Mouse (Mus musculus) forebrain, embryonic 14.5 days (tissue): ENCODE results near the gene Lmntd2. TPM values are rescaled to one million over a fixed set of nuclear protein-coding genes. Genes with fewer than 3 reads are reported as not detected.

Source experiments
- ATAC-seq: fragments of 200-750 bp; cut with Nextera tagmentation; 2 replicates; pipeline ENCODE4 v1.8.0; 2017; ENCODE audit warnings: mild to moderate bottlenecking, moderate library complexity
- DNase-seq: peaks from one replicate; pipeline ENCODE4 v3.0.0-alpha.2; 2015; ENCODE audit warnings: low spot score
- H3K27ac ChIP-seq: fragments of 300-500 bp; sonication (generic); 2 replicates; pipeline ENCODE4 v1.5.1; 2014; ENCODE audit warnings: low read depth, mild to moderate bottlenecking, control low read depth, low read length, moderate library complexity
- H3K27me3 ChIP-seq: fragments of 300-500 bp; sonication (generic); replicated peaks from 2 replicates; pipeline ENCODE4 v1.6.1; 2014; ENCODE audit warnings: low read length, control low read depth, mixed read lengths; ENCODE audit not compliant: control insufficient read depth, insufficient read depth
- H3K36me3 ChIP-seq: fragments of 300-500 bp; sonication (generic); 2 replicates; pipeline ENCODE4 v1.6.1; 2014; ENCODE audit warnings: low read length, control low read depth; ENCODE audit not compliant: control insufficient read depth, insufficient read depth
- H3K4me1 ChIP-seq: fragments of 300-500 bp; sonication (generic); 2 replicates; pipeline ENCODE4 v1.6.1; 2014; ENCODE audit warnings: antibody characterized with exemption, low read length, control low read depth; ENCODE audit not compliant: control insufficient read depth, insufficient read depth
- H3K4me2 ChIP-seq: fragments of 300-500 bp; sonication (generic); 2 replicates; pipeline ENCODE4 v1.6.1; 2014; ENCODE audit warnings: mild to moderate bottlenecking, control low read depth, low read length
- H3K4me3 ChIP-seq: fragments of 300-500 bp; sonication (generic); 2 replicates; pipeline ENCODE4 v1.5.1; 2014; ENCODE audit warnings: low read depth, low read length, control low read depth
- H3K9ac ChIP-seq: fragments of 300-500 bp; sonication (generic); 2 replicates; pipeline ENCODE4 v1.6.1; 2014; ENCODE audit warnings: mild to moderate bottlenecking, low read length, control low read depth, moderate library complexity
- H3K9me3 ChIP-seq: fragments of 300-500 bp; sonication (generic); replicated peaks from 2 replicates; pipeline ENCODE4 v1.6.1; 2016; ENCODE audit warnings: low read length, control low read depth, mixed read lengths; ENCODE audit not compliant: control insufficient read depth
- WGBS: fragments of 180-500 bp; shearing (Covaris S2); extraction: QIAGEN DNeasy Blood & Tissue Kit; methylation state at CpG from one replicate; pipeline ENCODE4 v1.1.7; 2014; 5-methylcytosine and 5-hydroxymethylcytosine counted together
- polyA plus RNA-seq: library from polyadenylated mRNA; unstranded; fragments of >200 nt; fragmentation: Nextera tagmentation; extraction: Ambion mirVana; gene quantifications from 2 replicates; pipeline ENCODE4 v1.2.1, GENCODE M21; 2014

Lmntd2 gene
- polyA plus RNA-seq, 1 experiment from 2014 or later: 0.95 TPM

DNA sequence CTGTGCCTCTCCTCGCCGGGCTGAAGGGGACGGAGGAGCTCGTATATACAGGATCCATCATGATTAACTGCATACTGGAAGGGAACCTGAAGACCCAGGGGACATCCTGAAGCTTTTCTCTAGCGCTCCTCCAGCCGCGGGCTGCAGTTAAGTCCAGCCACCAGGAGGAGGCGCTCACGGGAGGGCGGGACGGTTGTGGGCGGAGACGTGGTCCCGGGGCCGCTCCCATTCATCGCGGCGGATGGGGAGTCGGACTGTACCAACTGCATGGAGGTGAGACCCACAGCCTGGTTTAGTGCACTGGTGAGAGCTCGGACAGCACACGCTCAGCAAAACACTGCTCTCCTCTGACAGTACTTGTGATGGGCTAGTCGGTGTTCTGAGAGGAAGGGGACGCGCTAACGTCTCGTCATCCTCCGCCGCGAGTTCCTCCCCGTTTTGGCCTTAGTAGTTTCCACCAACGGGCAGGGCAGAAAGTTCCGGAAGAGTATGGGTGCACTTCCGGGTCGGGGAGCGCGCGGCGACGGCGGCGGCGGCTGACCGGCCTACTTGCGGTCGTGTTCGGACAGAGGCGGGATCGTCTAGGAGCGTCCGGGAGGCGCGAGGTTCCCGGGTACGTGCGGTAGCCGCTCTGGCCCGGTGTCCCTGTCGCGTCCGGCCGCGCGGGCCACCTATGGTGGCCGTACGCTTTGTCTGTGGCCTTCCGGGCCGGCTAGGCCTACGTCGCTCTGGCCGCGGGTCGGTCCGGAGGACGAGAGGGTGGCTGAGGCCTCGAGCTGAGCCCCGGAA is 14.6 kb upstream of the Lmntd2 start, which contains the start of gene Phrf1:
Phrf1 (plus strand) TSS at position 506 of the 789 bp plus-strand sequence.
- peak within 1 kb of the TSS; percentile 100 for H3K4me3 ChIP-seq
- H3K9ac ChIP-seq: peak within 1 kb of the TSS; percentile 97
- no peaks in the 10 kb centered on the region for H3K9me3 ChIP-seq
- ATAC-seq (peak; percentile 95), DNase-seq (peak; percentile 91)
- H3K27ac ChIP-seq: peak within 1 kb of the TSS; percentile 93
- H3K27me3 ChIP-seq: no peaks in the 10 kb centered on the region
- WGBS: under 1% methylated on average over 75 of the region's 76 CpGs
- peak within 1 kb of the TSS; percentile 82 for H3K4me2 ChIP-seq
- peaks cover 32% of the 10 kb centered on the region for H3K36me3 ChIP-seq
- peaks cover 11% of the 10 kb centered on the region for H3K4me1 ChIP-seq

DNA sequence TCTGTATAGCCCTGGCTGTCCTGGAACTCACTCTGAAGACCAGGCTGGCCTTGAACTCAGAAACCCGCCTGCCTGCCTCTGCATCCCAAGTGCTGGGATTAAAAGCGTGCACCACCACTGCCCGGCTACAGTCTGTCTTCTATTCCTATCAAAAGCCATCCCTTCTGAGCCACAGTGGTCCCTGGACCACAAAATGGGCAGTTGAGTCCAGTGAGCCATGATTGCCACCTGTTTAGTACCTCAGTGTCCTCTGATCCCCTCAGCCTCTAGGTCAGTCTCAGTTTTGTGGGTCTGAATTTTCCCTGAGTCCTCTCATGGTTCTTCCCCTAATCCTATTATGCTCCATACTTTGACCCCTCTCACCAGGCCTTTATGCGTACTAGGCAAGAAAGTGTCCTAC is 13.9 kb upstream of the Lmntd2 start:
- ATAC-seq: no peak; the same call in 1 of the 2 replicates
- DNase-seq: no peak
- peaks cover 26% of the 10 kb centered on the region for H3K36me3 ChIP-seq
- 71% methylated on average over 4 of the region's 4 CpGs for WGBS
- no peak overlapping the region for H3K4me2 ChIP-seq
- no peak overlapping the region for H3K27ac ChIP-seq
- peaks cover 11% of the 10 kb centered on the region for H3K4me1 ChIP-seq
- peak overlapping the region; percentile 97; the same call in 1 of the 2 replicates for H3K9ac ChIP-seq
- H3K27me3 ChIP-seq: no peaks in the 10 kb centered on the region
- H3K4me3 ChIP-seq: no peak overlapping the region
- H3K9me3 ChIP-seq: no peaks in the 10 kb centered on the region

DNA sequence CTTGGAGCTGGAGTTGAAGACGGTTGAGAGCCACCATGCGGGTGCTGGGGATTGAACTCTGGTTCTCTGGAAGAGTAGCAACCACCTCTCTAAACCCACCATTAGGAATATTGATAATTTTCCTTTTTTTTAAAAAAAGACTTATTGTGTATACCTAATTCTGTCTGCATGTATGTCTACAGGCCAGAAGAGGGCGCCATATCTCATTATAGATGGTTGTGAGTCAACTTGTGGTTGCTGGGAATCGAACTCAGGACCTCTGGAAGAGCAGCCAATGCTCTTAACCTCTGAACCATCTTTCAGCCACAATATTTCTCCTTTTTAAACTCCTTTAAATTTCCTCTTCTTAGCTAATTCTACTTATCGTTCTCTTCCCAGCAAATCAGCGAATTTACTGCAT is 12.7 kb upstream of the Lmntd2 start:
- Histone ChIP-seq H3K4me2 (no peak overlapping the region), H3K9me3 (no peaks in the 10 kb centered on the region), H3K4me1 (peaks cover 18% of the 10 kb centered on the region), H3K27ac (no peak overlapping the region), H3K27me3 (no peaks in the 10 kb centered on the region), H3K9ac (no peak overlapping the region), H3K36me3 (peaks cover 13% of the 10 kb centered on the region), H3K4me3 (no peak overlapping the region)
- WGBS: 81% methylated on average over 6 of the region's 6 CpGs
- ATAC-seq (no peak), DNase-seq (no peak)

DNA sequence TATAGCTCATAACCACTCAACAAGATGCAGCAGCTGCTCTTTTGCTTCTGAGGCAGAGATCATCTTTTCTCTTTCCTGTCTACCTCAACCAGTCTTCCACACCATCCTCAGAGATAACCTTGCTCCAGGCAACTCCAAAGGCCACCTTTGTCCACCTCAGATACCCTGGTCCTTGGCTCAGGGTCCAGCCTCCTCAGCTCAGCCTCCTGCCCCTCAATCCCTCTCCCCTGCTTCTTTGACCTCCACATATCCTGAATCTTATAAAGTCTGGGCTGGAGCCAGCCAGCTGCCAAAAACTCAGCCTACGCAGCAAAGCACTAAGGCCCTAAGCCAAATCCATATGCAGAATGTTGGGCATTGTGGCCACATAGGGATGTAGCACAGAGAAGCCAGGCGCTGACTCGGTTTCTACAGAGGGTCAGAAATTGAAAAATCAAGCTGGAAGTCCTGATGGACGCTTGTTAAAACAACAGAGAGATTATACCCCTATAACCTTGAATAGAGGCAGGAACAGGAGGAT is 8.9 kb upstream of the Lmntd2 start:
- WGBS: 88% methylated on average over 4 of the region's 4 CpGs
- no peaks in the 10 kb centered on the region for H3K9me3 ChIP-seq

DNA sequence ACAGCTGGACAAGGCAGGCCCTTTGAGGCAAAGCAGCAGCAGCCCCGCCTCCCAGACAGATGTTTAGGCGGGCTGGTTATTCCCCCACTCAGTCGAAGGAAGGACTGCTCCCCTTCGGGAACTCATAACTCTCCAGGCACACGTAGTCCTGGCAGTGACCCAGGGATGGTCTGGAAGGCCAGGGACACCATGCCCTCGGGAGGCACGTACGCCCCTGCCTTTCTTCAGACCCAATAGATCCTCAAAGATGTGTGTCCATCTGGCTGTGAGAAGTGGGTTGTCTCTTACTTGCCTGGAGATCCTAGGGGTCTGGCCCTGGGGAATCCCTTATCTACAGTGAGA is 8.2 kb upstream of the Lmntd2 start:
- H3K27me3 ChIP-seq: no peaks in the 10 kb centered on the region
- no peak for DNase-seq
- 9% methylated on average over 8 of the region's 8 CpGs for WGBS
- peak overlapping the region; percentile 59 for H3K9ac ChIP-seq
- peak overlapping the region; percentile 72 for H3K4me2 ChIP-seq
- H3K4me1 ChIP-seq: peaks cover 7% of the 10 kb centered on the region
- H3K27ac ChIP-seq: peak overlapping the region; percentile 65
- H3K4me3 ChIP-seq: peak overlapping the region; percentile 40
- no peaks in the 10 kb centered on the region for H3K9me3 ChIP-seq
- ATAC-seq: no peak
- peaks cover 7% of the 10 kb centered on the region; the same call in 1 of the 2 replicates for H3K36me3 ChIP-seq

More for the DNA sequence above, 8.9 kb upstream of the Lmntd2 start:
- DNase-seq: no peak
- H3K4me1 ChIP-seq: peaks cover 7% of the 10 kb centered on the region
- H3K27me3 ChIP-seq: no peaks in the 10 kb centered on the region
- H3K9ac ChIP-seq: no peak overlapping the region
- H3K4me2 ChIP-seq: no peak overlapping the region; the same call in 1 of the 2 replicates
- H3K4me3 ChIP-seq: no peak overlapping the region
- peak overlapping the region; percentile 65; the same call in 1 of the 2 replicates for H3K27ac ChIP-seq
- peaks cover 7% of the 10 kb centered on the region; the same call in 1 of the 2 replicates for H3K36me3 ChIP-seq
- no peak for ATAC-seq

DNA sequence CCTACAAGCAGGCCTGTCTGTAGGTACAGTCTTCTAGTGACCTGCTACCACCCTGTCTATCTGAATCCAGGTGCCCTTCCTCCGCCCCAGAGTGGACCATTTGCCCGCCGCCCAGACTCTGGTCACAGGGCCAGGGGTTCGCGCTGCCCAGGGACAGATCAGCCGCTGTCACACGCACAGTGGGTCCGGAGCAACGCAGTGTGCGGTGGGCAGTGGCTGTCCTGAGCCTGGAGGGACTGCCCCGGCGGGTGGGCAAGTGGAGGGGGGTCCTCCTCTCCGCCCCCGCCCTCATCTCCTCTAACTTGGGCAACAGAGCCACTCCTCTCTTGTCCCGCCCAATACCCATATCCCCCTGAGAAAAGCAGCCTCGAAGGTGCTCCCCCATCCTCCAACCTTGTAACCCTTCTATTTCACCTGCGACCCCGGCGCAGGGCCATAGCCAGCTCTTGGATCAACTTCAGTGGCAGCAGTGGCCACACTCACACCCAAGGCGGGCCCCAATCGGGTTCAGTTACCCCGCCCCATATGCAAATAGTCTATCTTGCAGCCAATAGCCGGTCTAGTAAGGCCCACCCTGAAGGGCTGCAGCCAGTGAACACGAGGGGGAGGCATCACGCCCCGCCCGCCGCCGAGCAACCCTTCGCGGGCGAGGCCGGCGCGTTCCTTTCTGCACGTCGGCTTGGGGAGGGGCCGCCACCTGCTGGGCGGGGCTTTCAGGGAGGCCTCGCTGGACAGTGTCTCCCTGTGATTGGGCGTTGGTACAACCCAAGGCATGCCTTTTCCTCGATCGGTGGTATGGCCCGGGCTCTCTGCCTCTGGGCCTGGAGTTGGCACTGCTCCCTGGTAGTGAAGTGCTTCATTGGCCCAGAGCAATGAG is 7.6 kb upstream of the Lmntd2 start:
- peak; percentile 98 for DNase-seq
- Histone ChIP-seq H3K27me3 (no peaks in the 10 kb centered on the region), H3K4me3 (peak overlapping the region; percentile 40), H3K4me1 (peaks cover 9% of the 10 kb centered on the region), H3K36me3 (peaks cover 7% of the 10 kb centered on the region; the same call in 1 of the 2 replicates), H3K27ac (peak overlapping the region; percentile 65), H3K9ac (peak overlapping the region; percentile 59), H3K9me3 (no peaks in the 10 kb centered on the region), H3K4me2 (peak overlapping the region; percentile 72)
- WGBS: 4% methylated on average over 43 of the region's 44 CpGs
- peak; percentile 98 for ATAC-seq

DNA sequence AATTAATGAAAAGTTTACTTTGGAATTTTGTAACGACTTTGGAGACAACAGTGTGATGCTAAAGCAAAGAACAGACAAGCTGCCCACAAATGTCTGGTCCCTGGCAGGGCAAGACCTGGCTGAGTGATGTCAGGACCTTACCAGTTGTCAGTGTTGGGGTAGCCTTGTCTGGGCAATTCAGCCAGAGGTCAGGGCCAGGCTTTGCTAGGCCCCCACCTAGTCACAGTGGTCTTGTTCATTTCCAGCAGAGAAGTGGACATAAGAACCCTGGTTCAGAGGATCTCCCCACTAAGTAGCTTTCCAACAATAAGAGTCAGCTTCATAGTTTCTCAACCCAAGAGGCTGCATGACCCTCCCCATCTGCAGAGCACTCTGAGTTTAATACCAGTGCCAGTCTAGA is 6.5 kb upstream of the Lmntd2 start:
- no peaks in the 10 kb centered on the region for H3K9me3 ChIP-seq
- no peak overlapping the region; the same call in 1 of the 2 replicates for H3K27ac ChIP-seq
- H3K36me3 ChIP-seq: peaks cover 7% of the 10 kb centered on the region; the same call in 1 of the 2 replicates
- H3K4me1 ChIP-seq: peaks cover 13% of the 10 kb centered on the region
- no peak for DNase-seq
- H3K9ac ChIP-seq: no peak overlapping the region
- 76% methylated on average over 1 of the region's 1 CpGs for WGBS
- H3K4me3 ChIP-seq: no peak overlapping the region
- ATAC-seq: no peak
- no peaks in the 10 kb centered on the region for H3K27me3 ChIP-seq
- H3K4me2 ChIP-seq: no peak overlapping the region

DNA sequence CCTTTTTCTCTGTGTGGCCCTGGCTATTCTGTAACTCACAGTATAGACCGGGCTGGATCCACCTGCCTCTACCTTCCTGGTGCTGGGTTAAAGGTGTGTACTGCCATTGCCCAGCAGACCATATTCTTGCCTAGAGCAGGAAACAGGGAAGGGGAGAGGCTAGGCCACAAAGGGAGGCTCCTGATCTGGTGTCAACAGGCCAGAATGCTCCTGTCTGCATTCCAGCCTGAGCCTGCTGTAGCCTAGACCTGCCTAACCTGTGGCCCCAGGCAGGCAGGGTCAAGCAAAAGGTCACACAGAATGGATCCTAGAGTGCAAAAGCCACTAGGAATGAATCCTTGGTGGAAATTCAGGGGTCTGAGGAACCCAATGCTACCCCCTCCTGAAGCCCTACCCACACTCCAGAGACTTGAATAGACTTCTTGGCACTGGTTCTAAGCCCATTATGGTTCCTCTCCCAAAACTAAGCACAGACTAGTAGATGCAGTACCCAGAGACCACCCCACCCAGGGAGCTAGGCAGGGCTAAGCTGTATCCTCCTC is 5.7 kb upstream of the Lmntd2 start:
- Histone ChIP-seq H3K27ac (no peak overlapping the region), H3K36me3 (peaks cover 7% of the 10 kb centered on the region; the same call in 1 of the 2 replicates), H3K4me3 (no peak overlapping the region), H3K4me2 (no peak overlapping the region), H3K9ac (no peak overlapping the region), H3K4me1 (peaks cover 18% of the 10 kb centered on the region), H3K9me3 (no peaks in the 10 kb centered on the region), H3K27me3 (no peaks in the 10 kb centered on the region)
- 100% methylated on average over 1 of the region's 1 CpGs for WGBS
- DNase-seq: no peak
- ATAC-seq: no peak
